20 mouse cellular contexts compared by ENCODE assay signal in the genomic region with DNA sequence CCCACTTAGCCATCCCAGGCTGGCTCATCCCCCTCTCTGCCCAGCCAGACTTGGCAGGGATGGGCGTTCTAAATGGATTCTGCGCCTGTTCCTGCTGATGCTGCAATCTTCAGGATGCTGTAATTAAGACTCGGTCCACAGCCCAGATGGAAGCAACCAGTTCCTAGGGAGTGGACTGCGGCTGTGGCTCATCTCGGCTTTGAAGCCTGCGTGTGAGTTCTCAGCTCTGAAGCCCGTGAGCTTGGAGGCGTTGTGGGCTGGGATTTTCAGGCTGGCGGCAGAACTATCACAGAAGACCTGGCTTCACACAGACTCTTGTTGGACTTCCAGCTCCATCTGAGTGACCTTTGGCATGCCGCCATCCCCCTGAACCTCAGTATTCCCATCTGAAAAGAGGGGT. TPM values are rescaled to one million over a fixed set of nuclear protein-coding genes. Genes with fewer than 3 reads are reported as not detected.
DNase-seq lines count a peak whose midpoint lies in the region; ATAC-seq and TF ChIP-seq lines count a peak whose summit lies in the region.
"Had no signal": no experiment of that assay in that cellular context is flagged by ENCODE, and none has a peak within 500 bp of the region (broad histone marks: within the 10 kb centered on the region; RNA-seq: fewer than 3 reads in every experiment).

No protein-coding gene starts in this region.

- peaks cover 14% of the 10 kb centered on the region for H3K4me1 ChIP-seq in forebrain, postnatal 0 days (ENCODE audit: insufficient read depth)
- H3K4me1 ChIP-seq in forebrain, embryonic 13.5 days = peaks cover 26% of the 10 kb centered on the region
- H3K4me1 ChIP-seq: megakaryocyte, embryonic 14.5 days had no signal

- H3K4me3 ChIP-seq in forebrain, postnatal 0 days (ENCODE audit: low read depth, low read length) = no peak overlapping the region
- no peak overlapping the region for H3K4me3 ChIP-seq in forebrain, embryonic 13.5 days
- H3K4me3 ChIP-seq in layer of hippocampus, adult 2 months = no peak overlapping the region
- H3K4me3 ChIP-seq: forebrain, embryonic 12.5 days; heart, embryonic 12.5 days; megakaryocyte, embryonic 14.5 days; midbrain, embryonic 15.5 days had no signal

- peak; percentile 35 for DNase-seq in forebrain, postnatal 0 days
- DNase-seq in layer of hippocampus, adult 2 months (ENCODE audit: low spot score in 2 of 2) = peak in 1 of 2 experiments; percentile 16
- no peak for DNase-seq in layer of hippocampus, postnatal 10 days (ENCODE audit: low spot score in 2 of 2)
- DNase-seq in MN1 (ENCODE audit: low spot score) = peak; percentile 24
- peak; percentile 6 to 59 for DNase-seq in left cerebral cortex, postnatal 25 days (ENCODE audit: low spot score in 2 of 2)
- no peak for DNase-seq in gastrocnemius, postnatal 10 days
- no peak for DNase-seq in gastrocnemius, adult 8-10 months (ENCODE audit: low spot score in 2 of 2)
- DNase-seq: kidney, adult 11 months; lung, adult 18-20 months; lung, postnatal 14 days; thymus, adult 2 months had no signal

- intact Hi-C loops in left cerebral cortex, postnatal 25 days (cut with DNase I) = no loop called here

- no peak for TF ChIP-seq CTCF in forebrain, postnatal 0 days (IDR thresholded peaks at IDR 0.05; ENCODE audit: low read depth)
- TF ChIP-seq CTCF in layer of hippocampus, adult 2 months (conservative IDR thresholded peaks at IDR 0.05) = no peak

- H3K4me2 ChIP-seq in forebrain, postnatal 0 days (ENCODE audit: low read depth) = no peak overlapping the region
- H3K4me2 ChIP-seq in forebrain, embryonic 13.5 days = no peak overlapping the region
- H3K4me2 ChIP-seq: forebrain, embryonic 12.5 days; heart, embryonic 12.5 days; liver, embryonic 11.5 days; midbrain, embryonic 15.5 days had no signal

- no peak overlapping the region for H3K9ac ChIP-seq in forebrain, postnatal 0 days
- H3K9ac ChIP-seq in forebrain, embryonic 13.5 days = no peak overlapping the region
- H3K9ac ChIP-seq: forebrain, embryonic 12.5 days; heart, embryonic 12.5 days; midbrain, embryonic 15.5 days had no signal

- WGBS in forebrain, postnatal 0 days = 72% methylated on average over 10 of the region's 10 CpGs
- WGBS in forebrain, embryonic 13.5 days = 87% methylated on average over 10 of the region's 10 CpGs

- H3K27ac ChIP-seq in forebrain, postnatal 0 days (ENCODE audit: low read depth, low read length) = no peak overlapping the region
- H3K27ac ChIP-seq in forebrain, embryonic 13.5 days = no peak overlapping the region
- peak overlapping the region; percentile 46; the same call in 1 of the 2 replicates for H3K27ac ChIP-seq in layer of hippocampus, adult 2 months
- H3K27ac ChIP-seq: forebrain, embryonic 12.5 days; kidney, postnatal 0 days; midbrain, embryonic 15.5 days had no signal

- no peak for ATAC-seq in forebrain, postnatal 0 days
- ATAC-seq in forebrain, embryonic 13.5 days = no peak
- ATAC-seq: midbrain, embryonic 15.5 days had no signal

- no peaks in the 10 kb centered on the region for H3K27me3 ChIP-seq in forebrain, postnatal 0 days (ENCODE audit: insufficient read depth, low read length)
- 0 out of 2 replicates have a peak, but pooled peaks cover 2% of the 10 kb centered on the region for H3K27me3 ChIP-seq in forebrain, embryonic 13.5 days
- H3K27me3 ChIP-seq: midbrain, embryonic 15.5 days had no signal

- no peaks in the 10 kb centered on the region for H3K36me3 ChIP-seq in forebrain, postnatal 0 days (ENCODE audit: insufficient read depth)
- H3K36me3 ChIP-seq in forebrain, embryonic 13.5 days (ENCODE audit: poor library complexity, severe bottlenecking) = no peaks in the 10 kb centered on the region
- H3K36me3 ChIP-seq: forebrain, embryonic 12.5 days; heart, embryonic 12.5 days; midbrain, embryonic 15.5 days had no signal

- no peaks in the 10 kb centered on the region for H3K9me3 ChIP-seq in forebrain, postnatal 0 days (ENCODE audit: low read length)
- 0 out of 2 replicates have a peak, but pooled peaks cover 4% of the 10 kb centered on the region for H3K9me3 ChIP-seq in forebrain, embryonic 13.5 days (replicated peaks)
- H3K9me3 ChIP-seq: forebrain, embryonic 12.5 days; midbrain, embryonic 15.5 days had no signal

RNA-seq across cellular contexts. Expression of gene Wscd2, which starts 34.1 kb away (rescaled TPM):
- total RNA-seq in forebrain, postnatal 0 days (2014; rRNA removed) = 24.4 and 25.1 TPM in 2 replicates
- 8.1 and 10.2 TPM in 2 replicates for polyA plus RNA-seq in forebrain, postnatal 0 days (2015; fragmentation: Nextera tagmentation; extraction: Ambion mirVana)
- 4.7 and 6.9 TPM in 2 replicates for polyA plus RNA-seq in forebrain, embryonic 13.5 days (2015; fragmentation: Nextera tagmentation; extraction: Ambion mirVana)
- total RNA-seq in layer of hippocampus, adult 2 months (2021) = 10 to 100 TPM; 85.0 to 89.1 TPM
- 10 to 100 TPM; 58.0 to 63.4 TPM for total RNA-seq in layer of hippocampus, postnatal 10 days (2021)
- 10 to 100 TPM; 56.0 to 67.5 TPM for total RNA-seq in left cerebral cortex, postnatal 25 days (2021)
- under 1 TPM; 0.94 to 0.99 TPM for total RNA-seq in gastrocnemius, postnatal 10 days (2021)
- under 1 TPM; 0.13 to 0.29 (median 0.15) TPM for total RNA-seq in gastrocnemius, adult 8-10 months (2022)
- total RNA-seq: granulocyte monocyte progenitor cell, adult 5-6 weeks had no signal
- polyA plus RNA-seq: C2C12 had no signal

Comparison
In these comparisons a context has a peak if more than half of its experiments do, and no peak if none do; other contexts are left out.
1. DNase-seq: peak in forebrain, postnatal 0 days (single experiment), MN1 (single experiment) and left cerebral cortex, postnatal 25 days (2 of 2); none in layer of hippocampus, postnatal 10 days (0 of 2), gastrocnemius, postnatal 10 days (single experiment) and gastrocnemius, adult 8-10 months (0 of 2).
2. RNA of gene Wscd2, which starts 34.1 kb away (total RNA-seq): 85.0 to 89.1 TPM in layer of hippocampus, adult 2 months, 56.0 to 67.5 TPM in left cerebral cortex, postnatal 25 days, 58.0 to 63.4 TPM in layer of hippocampus, postnatal 10 days and 24.4 to 25.1 TPM in forebrain, postnatal 0 days; 0.94 to 0.99 TPM in gastrocnemius, postnatal 10 days and 0.13 to 0.29 TPM in gastrocnemius, adult 8-10 months; every median in the first group is over 10 times any median in the second.